Mouse (Mus musculus) telencephalon, adult 2 months (tissue): ENCODE measurements at regions not wholly inside any gene's neighbourhood (a gene's known extent, or its start where the extent isn't known, plus 50 kb on each side); places are given as distances from the start of the nearest gene placed in this dataset.
A peak's percentile ranks its signal among the peaks of the same experiment; 100 is the strongest.

ENCODE experiments used
- DNase-seq: peaks from one replicate; pipeline ENCODE4 v3.0.0-alpha.2; 2011; ENCODE audit warnings: low read depth, low spot score

GRCm38 (mm10) chr10:96860366-96860765, 243.6 kb downstream of the Btg1 start:
- no peak for DNase-seq

DNA sequence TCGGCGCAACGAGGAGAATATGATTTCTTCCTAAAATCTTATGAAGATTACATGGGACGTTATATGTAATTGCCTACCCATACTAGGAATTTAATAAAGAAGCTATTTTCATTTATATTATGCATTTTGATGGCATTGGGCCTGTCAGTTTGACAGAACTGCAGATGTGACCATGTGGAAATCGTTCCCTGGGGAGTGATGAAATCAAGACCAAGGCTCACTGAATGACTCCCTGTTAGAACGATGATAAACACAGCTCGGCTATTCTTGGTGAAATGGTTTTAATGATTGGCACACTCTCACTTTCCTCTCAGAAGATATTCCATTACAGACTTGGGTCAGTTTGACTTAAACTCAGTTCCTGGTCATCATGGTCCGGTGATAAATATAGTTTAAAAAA, 246.4 kb downstream of the Btg1 start:
- DNase-seq: no peak

GRCm38 (mm10) chr10:96866468-96866867, 249.7 kb downstream of the Btg1 start:
- no peak for DNase-seq

DNA sequence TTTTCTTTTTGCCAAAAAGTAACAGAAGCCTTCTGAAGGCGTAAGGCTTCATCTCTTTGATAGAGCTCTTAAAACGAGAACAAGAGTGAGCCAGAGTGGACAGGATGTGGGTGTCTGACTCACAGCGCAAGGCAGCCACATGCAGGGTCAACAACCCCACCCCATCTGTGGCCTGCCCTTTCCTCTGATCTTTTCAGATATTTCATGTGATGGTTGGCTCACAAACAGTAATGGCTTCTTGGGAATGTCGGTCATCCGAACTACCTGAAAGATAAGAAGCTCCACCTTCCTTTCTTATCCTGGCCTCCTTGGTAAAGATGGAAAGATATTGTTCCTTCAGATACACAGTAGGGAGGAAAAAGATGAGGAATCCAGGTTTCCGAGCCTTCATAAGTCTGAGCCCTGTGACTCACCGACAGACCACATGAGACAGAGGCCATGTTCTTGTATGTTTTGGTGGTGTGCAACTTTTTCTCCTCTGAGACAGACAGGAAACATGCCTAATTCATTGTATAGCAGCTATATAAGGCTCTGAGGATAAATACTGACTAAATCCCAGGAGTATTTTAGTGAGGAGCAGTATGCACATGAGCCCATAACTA, 254.9 kb downstream of the Btg1 start:
- no peak for DNase-seq

DNA sequence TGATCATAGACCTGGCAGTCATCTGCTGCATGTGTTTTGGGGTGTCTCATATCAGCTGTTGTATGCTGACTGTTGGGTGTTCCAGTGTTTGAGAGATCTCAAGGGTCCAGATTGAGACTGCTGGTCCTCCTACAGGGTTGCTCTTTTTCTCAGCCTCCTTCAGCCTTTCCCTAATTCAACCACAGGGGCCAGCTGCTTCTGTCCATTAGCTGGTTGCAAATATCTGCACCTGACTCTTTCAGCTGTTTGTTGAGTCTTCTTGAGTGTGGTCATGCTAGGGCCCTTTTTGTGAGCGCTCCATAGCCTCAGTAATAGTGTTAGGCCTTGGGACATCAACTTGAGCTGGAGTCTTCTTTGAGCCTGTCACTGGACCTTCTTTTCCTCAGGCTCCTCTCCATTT, 257.8 kb downstream of the Btg1 start:
- no peak for DNase-seq

GRCm38 (mm10) chr10:96875676-96876075, 258.9 kb downstream of the Btg1 start:
- DNase-seq: no peak

- DNase-seq: no peak
Measured at GRCm38 (mm10) chr10:96879425-96879824, 262.6 kb downstream of the Btg1 start.

- DNase-seq: no peak
Measured at GRCm38 (mm10) chr10:96880771-96881170, 264.0 kb downstream of the Btg1 start.

DNA sequence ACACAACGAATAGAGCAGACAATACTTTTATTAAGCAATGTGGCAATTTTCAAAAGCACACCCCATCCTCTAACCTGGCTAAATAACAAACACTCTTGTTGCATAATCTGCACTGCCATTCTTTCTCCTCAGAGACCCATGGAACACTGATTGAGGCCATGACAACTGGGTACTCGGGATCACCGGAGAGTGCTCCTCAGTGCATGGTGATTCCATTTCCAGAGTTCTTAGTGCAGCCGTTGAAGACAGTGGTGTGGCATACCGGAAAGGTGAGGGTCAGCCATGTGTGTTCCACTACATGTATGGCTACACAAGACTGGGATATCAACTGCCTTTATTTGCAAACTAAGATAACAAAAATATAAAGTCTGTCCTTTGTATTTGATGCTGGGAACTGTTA, 264.4 kb downstream of the Btg1 start:
- no peak for DNase-seq

DNA sequence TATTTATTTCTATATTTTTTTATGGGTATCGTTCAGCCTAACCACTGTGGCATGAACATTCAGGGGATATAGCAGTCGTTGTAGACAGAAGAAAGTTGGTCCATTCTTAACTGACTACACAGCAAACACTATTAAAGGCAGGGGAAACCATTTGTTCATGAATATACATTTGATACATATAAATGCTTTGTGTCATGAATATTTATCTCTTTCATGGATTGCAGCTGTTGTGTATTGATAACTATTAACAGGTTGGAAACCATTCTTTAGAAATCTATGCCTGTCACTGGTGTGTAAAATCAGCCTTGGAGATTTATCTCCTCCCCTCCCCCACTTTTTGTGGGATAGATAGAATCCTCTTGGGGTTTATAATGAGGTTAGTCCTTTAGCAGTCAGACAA, 264.9 kb downstream of the Btg1 start:
- DNase-seq: no peak

DNA sequence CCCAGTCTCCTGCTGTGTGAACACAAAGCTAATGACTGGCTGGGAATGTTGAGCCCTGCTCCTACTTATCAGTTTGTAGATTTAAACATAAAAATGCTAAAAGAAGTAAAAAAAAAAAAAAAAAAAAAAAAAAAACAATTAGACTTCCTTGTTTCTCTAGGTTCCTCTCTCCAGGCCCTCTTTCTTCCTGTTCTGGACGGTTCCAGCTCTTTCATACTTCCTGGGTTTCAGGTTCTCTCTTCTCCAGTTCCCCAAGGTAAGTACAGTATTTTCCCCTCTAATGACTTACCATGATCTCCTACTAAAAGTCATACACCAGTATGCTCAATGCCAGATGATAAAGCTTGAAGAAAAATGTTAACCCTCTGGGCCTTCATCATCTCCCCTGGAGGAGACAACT, 284.3 kb downstream of the Btg1 start:
- DNase-seq: no peak

DNA sequence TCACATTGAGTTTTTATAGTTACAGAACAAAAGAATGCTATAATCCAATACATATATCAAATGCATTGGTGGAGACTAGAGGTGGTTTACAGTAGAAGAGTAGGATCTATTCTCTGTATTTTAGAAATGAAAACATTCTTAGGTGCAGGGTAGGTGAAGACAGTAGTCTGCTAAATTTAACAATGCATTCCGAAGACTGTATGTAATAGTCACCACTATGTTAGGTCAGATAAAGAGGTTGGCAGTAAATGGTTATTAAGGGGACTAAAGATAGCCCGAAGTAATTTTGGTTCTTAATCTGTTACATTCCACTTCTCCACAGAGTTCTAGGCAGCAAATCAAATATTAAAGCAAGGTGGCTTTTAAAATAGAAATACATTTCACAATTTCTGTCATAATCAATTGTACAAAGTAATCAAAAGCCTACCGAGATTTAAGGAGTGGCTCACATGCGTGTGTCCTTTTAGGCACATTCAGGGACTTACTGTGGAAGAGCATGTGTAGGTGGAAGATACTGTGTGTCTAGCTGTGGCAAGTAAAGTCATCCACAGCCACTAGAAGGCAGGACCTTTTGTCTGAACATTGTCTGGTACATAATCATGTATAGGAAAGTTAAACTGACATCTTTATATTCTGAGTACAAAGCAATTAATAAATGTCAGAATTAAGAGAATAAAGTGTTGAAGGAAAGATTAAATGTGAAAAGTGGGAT, 288.4 kb downstream of the Btg1 start:
- no peak for DNase-seq

- no peak for DNase-seq
Measured at GRCm38 (mm10) chr10:96909661-96910315, 293.0 kb downstream of the Btg1 start.

DNA sequence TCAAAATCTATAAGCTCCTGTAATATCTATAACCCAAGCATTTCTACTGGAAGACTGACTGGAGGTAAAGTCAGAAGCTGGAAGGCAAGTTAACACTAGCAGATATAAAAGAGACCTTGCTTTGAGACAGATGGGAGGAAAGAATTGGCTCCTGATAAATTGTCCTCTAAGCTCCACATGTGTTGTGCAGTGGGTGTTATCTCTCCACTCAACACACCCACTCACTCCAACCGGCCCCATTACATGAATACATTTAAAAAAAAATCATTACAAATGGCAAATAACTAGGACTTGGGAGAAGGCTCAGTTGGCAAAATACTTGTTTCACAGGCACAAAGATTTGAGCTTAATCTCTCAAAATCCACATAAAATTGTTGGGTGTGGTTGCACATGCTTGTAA, 304.4 kb downstream of the Btg1 start:
- peak; percentile 55 for DNase-seq

- no peak for DNase-seq
Measured at GRCm38 (mm10) chr10:96924266-96924672, 307.5 kb downstream of the Btg1 start.

DNA sequence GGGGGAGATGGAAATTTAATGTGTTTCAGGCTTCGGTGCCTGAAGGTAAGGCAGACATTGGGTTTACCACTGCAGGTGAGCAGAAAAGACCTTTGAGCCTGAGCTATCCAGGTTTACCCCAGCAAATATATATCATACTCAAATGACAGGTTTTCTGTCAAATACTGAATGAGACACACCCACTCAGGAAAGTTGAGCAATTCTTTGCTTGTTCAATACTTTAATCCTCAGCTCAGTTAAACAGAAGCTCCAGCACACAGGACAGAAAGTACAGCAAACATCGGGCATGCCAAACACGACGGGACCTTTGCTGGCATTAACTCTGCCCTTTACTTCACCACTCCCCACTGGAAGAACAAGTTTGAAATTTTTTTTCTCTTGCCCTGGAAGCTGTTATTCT, 307.9 kb downstream of the Btg1 start:
- no peak for DNase-seq

GRCm38 (mm10) chr10:96925771-96926170, 309.0 kb downstream of the Btg1 start:
- no peak for DNase-seq

DNA sequence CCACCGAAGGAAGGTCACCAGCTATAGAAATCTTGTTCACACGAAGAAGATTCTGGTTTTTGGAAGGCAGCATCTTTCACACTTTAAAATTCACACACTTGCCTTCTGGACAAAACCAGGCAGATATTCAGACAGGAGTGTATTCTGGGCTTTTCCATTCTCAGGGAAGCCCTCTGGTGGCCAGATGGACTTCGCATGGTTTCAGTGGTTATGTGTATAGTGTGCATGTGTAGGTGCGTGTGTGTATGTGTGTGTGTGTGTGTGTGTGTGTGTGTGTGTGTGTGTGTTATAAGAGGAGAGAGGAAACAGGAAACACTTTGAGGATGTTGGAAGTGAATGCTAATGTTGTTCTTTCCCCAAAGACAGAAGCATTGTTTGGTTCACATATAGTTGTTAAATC, 317.9 kb downstream of the Btg1 start:
- peak; percentile 18 for DNase-seq

GRCm38 (mm10) chr10:96940887-96941518, 324.2 kb downstream of the Btg1 start:
- no peak for DNase-seq

GRCm38 (mm10) chr10:96944229-96944628, 327.4 kb downstream of the Btg1 start:
- no peak for DNase-seq

DNA sequence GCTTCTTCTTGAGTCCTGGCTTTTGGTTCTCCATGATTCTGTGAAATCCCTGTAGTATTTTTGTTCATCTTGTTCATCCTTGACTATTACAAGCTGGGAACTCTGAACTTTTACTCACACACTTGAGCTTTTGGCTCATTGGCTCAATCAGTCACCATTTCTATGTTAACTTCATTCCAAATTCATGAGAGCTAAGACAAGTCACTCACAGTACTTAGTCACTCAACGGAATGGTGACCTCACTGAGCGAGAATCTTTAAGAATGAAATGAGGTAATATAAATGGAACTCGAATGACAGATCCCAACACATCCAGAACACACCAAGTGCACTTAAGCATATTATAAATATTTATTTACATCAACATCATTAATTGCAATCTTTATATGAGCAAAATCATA, 331.2 kb downstream of the Btg1 start:
- DNase-seq: no peak

DNA sequence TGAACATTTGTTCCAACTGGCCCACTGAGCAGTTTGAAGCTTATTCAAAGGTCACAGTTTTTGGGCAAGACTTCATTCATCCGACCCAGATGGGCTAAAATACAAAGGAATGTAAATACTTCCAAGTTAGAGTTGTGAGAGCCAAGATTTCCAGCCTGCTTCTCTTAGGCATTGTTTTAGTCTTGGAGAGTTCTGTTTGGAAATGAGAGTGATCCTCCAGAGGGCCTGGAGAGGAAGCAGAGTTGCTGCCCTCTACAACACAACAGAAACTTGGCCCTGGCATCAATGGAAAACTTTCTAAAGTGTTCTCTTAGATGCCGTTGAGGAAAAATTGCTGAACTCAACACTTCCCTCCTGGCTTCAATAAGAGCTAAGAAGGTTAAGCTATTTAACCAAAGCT, 332.1 kb downstream of the Btg1 start:
- no peak for DNase-seq
